Mouse (Mus musculus) kidney, adult 9 months (tissue): ENCODE results near the gene Psmg3.

Experiments
- DNase-seq: peaks from one replicate; pipeline ENCODE4 v3.0.0; 2022

Gene Psmg3

GRCm38 (mm10) chr5:139826357-139827055 is at the start of gene Psmg3, which contains the start of gene Gm26938:
Gene Psmg3, minus strand, starts transcription at chr5:139826885.
Gene Gm26938, minus strand, starts transcription at chr5:139826407.
- peak; percentile 92 for DNase-seq

GRCm38 (mm10) chr5:139871526-139871925 is 44.8 kb upstream of the Psmg3 start:
- no peak for DNase-seq

GRCm38 (mm10) chr5:139870886-139871285 is 44.2 kb upstream of the Psmg3 start:
- DNase-seq: peak; percentile 37

- peak; percentile 66 for DNase-seq
Measured at GRCm38 (mm10) chr5:139862759-139863158, 36.1 kb upstream of the Psmg3 start.

- DNase-seq: no peak
Measured at GRCm38 (mm10) chr5:139860328-139861104, 33.8 kb upstream of the Psmg3 start.

- DNase-seq: peak; percentile 50
Measured at GRCm38 (mm10) chr5:139849626-139850320, 23.1 kb upstream of the Psmg3 start.

GRCm38 (mm10) chr5:139839142-139839541 is 12.5 kb upstream of the Psmg3 start:
- DNase-seq: no peak

- peak; percentile 53 for DNase-seq
Measured at GRCm38 (mm10) chr5:139838476-139838892, 11.8 kb upstream of the Psmg3 start.

- no peak for DNase-seq
Measured at GRCm38 (mm10) chr5:139835706-139836105, 9.0 kb upstream of the Psmg3 start.

GRCm38 (mm10) chr5:139832125-139832524 is 5.4 kb upstream of the Psmg3 start:
- DNase-seq: no peak

- no peak for DNase-seq
Measured at GRCm38 (mm10) chr5:139830734-139831133, 4.0 kb upstream of the Psmg3 start.

- DNase-seq: no peak
Measured at GRCm38 (mm10) chr5:139829384-139829783, 2.7 kb upstream of the Psmg3 start.

GRCm38 (mm10) chr5:139827593-139827992 is 908 bp upstream of the Psmg3 start:
- no peak for DNase-seq

GRCm38 (mm10) chr5:139825947-139826346 is 738 bp downstream of the Psmg3 start:
- no peak for DNase-seq

GRCm38 (mm10) chr5:139824531-139824930 is 2.2 kb downstream of the Psmg3 start:
- no peak for DNase-seq

- DNase-seq: no peak
Measured at GRCm38 (mm10) chr5:139821466-139822459, 4.9 kb downstream of the Psmg3 start.

- DNase-seq: no peak
Measured at GRCm38 (mm10) chr5:139819538-139820181, 7.0 kb downstream of the Psmg3 start, which contains the start of gene Tmem184a. Gene Tmem184a, minus strand, starts transcription at chr5:139819917.

GRCm38 (mm10) chr5:139818801-139819200 is 7.9 kb downstream of the Psmg3 start:
- peak; percentile 73 for DNase-seq

- no peak for DNase-seq
Measured at GRCm38 (mm10) chr5:139818056-139818455, 8.6 kb downstream of the Psmg3 start.

GRCm38 (mm10) chr5:139817292-139817691 is 9.4 kb downstream of the Psmg3 start:
- DNase-seq: no peak

- DNase-seq: no peak
Measured at GRCm38 (mm10) chr5:139816445-139816844, 10.2 kb downstream of the Psmg3 start.

- DNase-seq: no peak
Measured at GRCm38 (mm10) chr5:139815964-139816363, 10.7 kb downstream of the Psmg3 start.
